Mouse (Mus musculus) limb, embryonic 14.5 days (tissue): Measurements from ENCODE around the gene Tefm. TPM values are rescaled to one million over a fixed set of nuclear protein-coding genes. Genes with fewer than 3 reads are reported as not detected.

Source experiments
- ATAC-seq: fragments of 200-750 bp; cut with Nextera tagmentation; 2 replicates; pipeline ENCODE4 v1.8.0; 2017; ENCODE audit warnings: low read depth, moderate number of reproducible peaks, moderate TSS enrichment; ENCODE audit not compliant: low FRiP score
- DNase-seq: peaks from one replicate; pipeline ENCODE4 v3.0.0-alpha.2; 2015; ENCODE audit warnings: low spot score
- H3K27ac ChIP-seq: fragments of 300-500 bp; sonication (generic); replicated peaks from 2 replicates; pipeline ENCODE4 v1.5.1; 2014; ENCODE audit warnings: low read depth, mild to moderate bottlenecking, low read length, moderate library complexity, mixed read lengths
- H3K27me3 ChIP-seq: fragments of 300-500 bp; sonication (generic); 2 replicates; pipeline ENCODE4 v1.6.1; 2014; ENCODE audit warnings: low read length, mixed read lengths; ENCODE audit not compliant: control insufficient read depth, insufficient read depth
- H3K36me3 ChIP-seq: fragments of 300-500 bp; sonication (generic); 2 replicates; pipeline ENCODE4 v1.6.1; 2014; ENCODE audit warnings: mild to moderate bottlenecking, low read length, moderate library complexity, mixed read lengths; ENCODE audit not compliant: control insufficient read depth, insufficient read depth
- H3K4me1 ChIP-seq: fragments of 300-500 bp; sonication (generic); 2 replicates; pipeline ENCODE4 v1.6.1; 2014; ENCODE audit warnings: antibody characterized with exemption, low read length, mixed read lengths; ENCODE audit not compliant: control insufficient read depth, insufficient read depth
- H3K4me2 ChIP-seq: fragments of 300-500 bp; sonication (generic); replicated peaks from 2 replicates; pipeline ENCODE4 v1.6.1; 2014; ENCODE audit warnings: low read depth, mild to moderate bottlenecking, low read length, moderate library complexity; ENCODE audit not compliant: severe bottlenecking
- H3K4me3 ChIP-seq: fragments of 300-500 bp; sonication (generic); replicated peaks from 2 replicates; pipeline ENCODE4 v1.5.1; 2014; ENCODE audit warnings: low read length
- H3K9ac ChIP-seq: fragments of 300-500 bp; sonication (generic); 2 replicates; pipeline ENCODE4 v1.6.1; 2014; ENCODE audit warnings: mild to moderate bottlenecking, low read depth, low read length, moderate library complexity; ENCODE audit not compliant: severe bottlenecking
- H3K9me3 ChIP-seq: fragments of 300-500 bp; sonication (generic); 2 replicates; pipeline ENCODE4 v1.6.1; 2016; ENCODE audit warnings: low read length; ENCODE audit not compliant: control insufficient read depth
- POLR2A ChIP-seq: fragments of 200-500 bp; IDR thresholded peaks from 2 replicates; pipeline ENCODE4 v1.8.0; 2012; ENCODE audit warnings: inconsistent platforms, mild to moderate bottlenecking, moderate library complexity, borderline replicate concordance; ENCODE audit not compliant: insufficient read depth, insufficient read length; ENCODE audit errors: extremely low read depth
- WGBS: fragments of 180-500 bp; shearing (Covaris S2); extraction: QIAGEN DNeasy Blood & Tissue Kit; methylation state at CpG from one replicate; pipeline ENCODE4 v1.1.7; 2014; 5-methylcytosine and 5-hydroxymethylcytosine counted together
- polyA plus RNA-seq, 2 experiments: library from polyadenylated mRNA; depleted of rRNA in 1 of 2; stranded (reverse) in 1 of 2; unstranded in 1 of 2; fragments of >200 nt; fragmentation: Nextera tagmentation in 1 of 2; extraction: Ambion mirVana in 1 of 2; gene quantifications; 2 replicates each; pipeline versions ENCODE4 v1.2.1 to v1.2.3; 2012 to 2014

The Tefm gene
- polyA plus RNA-seq, 2 experiments, result 17.2 to 23.8 TPM

GRCm38 (mm10) chr11:80104407-80104806 lies 37.6 kb downstream of the Tefm start:
- 96% methylated on average over 1 of the region's 1 CpGs for WGBS
- peaks cover 49% of the 10 kb centered on the region for H3K36me3 ChIP-seq
- no peak overlapping the region for H3K9ac ChIP-seq
- H3K27ac ChIP-seq, result no peak overlapping the region
- H3K27me3 ChIP-seq, result no peaks in the 10 kb centered on the region
- no peak for DNase-seq
- no peak for TF ChIP-seq POLR2A
- no peak for ATAC-seq
- H3K4me3 ChIP-seq, result no peak overlapping the region
- no peaks in the 10 kb centered on the region for H3K4me1 ChIP-seq
- no peak overlapping the region for H3K4me2 ChIP-seq
- no peaks in the 10 kb centered on the region for H3K9me3 ChIP-seq

GRCm38 (mm10) chr11:80101298-80101697 lies 40.7 kb downstream of the Tefm start:
- 93% methylated on average over 6 of the region's 6 CpGs for WGBS
- Histone ChIP-seq H3K9me3 (no peaks in the 10 kb centered on the region), H3K27me3 (no peaks in the 10 kb centered on the region), H3K4me3 (no peak overlapping the region), H3K36me3 (peaks cover 47% of the 10 kb centered on the region), H3K9ac (no peak overlapping the region), H3K4me2 (no peak overlapping the region), H3K27ac (no peak overlapping the region), H3K4me1 (no peaks in the 10 kb centered on the region)
- TF ChIP-seq POLR2A, result no peak
- no peak for DNase-seq
- no peak for ATAC-seq

- Histone ChIP-seq H3K27me3 (no peaks in the 10 kb centered on the region), H3K4me2 (no peak overlapping the region), H3K4me3 (no peak overlapping the region), H3K27ac (no peak overlapping the region), H3K4me1 (no peaks in the 10 kb centered on the region), H3K9ac (no peak overlapping the region), H3K9me3 (no peaks in the 10 kb centered on the region), H3K36me3 (peaks cover 48% of the 10 kb centered on the region)
- TF ChIP-seq POLR2A, result no peak
- ATAC-seq (no peak), DNase-seq (no peak)
- 92% methylated on average over 3 of the region's 3 CpGs for WGBS
These were observed 43.4 kb downstream of the Tefm start for GRCm38 (mm10) chr11:80098444-80099056.

- TF ChIP-seq POLR2A, result no peak
- Histone ChIP-seq H3K9me3 (no peaks in the 10 kb centered on the region), H3K27ac (no peak overlapping the region), H3K4me2 (peak overlapping the region; percentile 53), H3K4me1 (0 out of 2 replicates have a peak, but pooled peaks cover 5% of the 10 kb centered on the region), H3K27me3 (no peaks in the 10 kb centered on the region), H3K9ac (peak overlapping the region; percentile 82; the same call in 1 of the 2 replicates), H3K4me3 (peak overlapping the region; percentile 80), H3K36me3 (peaks cover 7% of the 10 kb centered on the region; the same call in 1 of the 2 replicates)
- ATAC-seq, result no peak
- no peak for DNase-seq
- 57% methylated on average over 3 of the region's 3 CpGs for WGBS
These were observed 51.3 kb downstream of the Tefm start for GRCm38 (mm10) chr11:80090555-80091164.

DNA sequence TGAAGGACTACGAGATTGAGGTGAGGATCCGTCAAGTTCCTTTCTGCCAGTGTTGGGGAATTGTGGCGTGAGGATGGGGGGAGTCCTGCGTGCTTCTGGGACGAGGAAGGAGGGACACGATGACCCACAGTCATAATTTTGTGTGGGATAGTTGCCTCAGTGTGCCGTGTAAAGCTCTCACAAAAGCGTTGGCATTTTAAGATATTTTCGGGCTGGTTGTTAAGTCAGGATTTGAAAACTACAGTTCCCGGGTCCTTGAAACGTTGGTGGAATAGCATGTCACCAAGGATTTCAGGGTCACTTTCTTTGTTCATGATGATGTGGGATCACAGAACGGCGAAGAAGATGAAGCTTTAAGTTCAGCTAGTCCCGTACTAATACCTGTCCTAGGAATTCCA lies 52.2 kb downstream of the Tefm start:
- H3K4me1 ChIP-seq, result 0 out of 2 replicates have a peak, but pooled peaks cover 5% of the 10 kb centered on the region
- H3K9ac ChIP-seq, result peak overlapping the region; percentile 82
- H3K27me3 ChIP-seq, result no peaks in the 10 kb centered on the region
- 0 out of 2 replicates have a peak, but pooled peaks have one; percentile 4 for ATAC-seq
- no peaks in the 10 kb centered on the region for H3K9me3 ChIP-seq
- WGBS, result 4% methylated on average over 14 of the region's 14 CpGs
- no peak for DNase-seq
- H3K4me3 ChIP-seq, result peak overlapping the region; percentile 80
- H3K4me2 ChIP-seq, result peak overlapping the region; percentile 53
- 0 out of 2 replicates have a peak, but pooled peaks cover 1% of the 10 kb centered on the region for H3K36me3 ChIP-seq
- TF ChIP-seq POLR2A, result no peak
- H3K27ac ChIP-seq, result no peak overlapping the region
